Mouse (Mus musculus) adipose tissue, adult 10 weeks (tissue): ENCODE measurements around the gene Nadk. TPM values are rescaled to one million over a fixed set of nuclear protein-coding genes. Genes with fewer than 3 reads are reported as not detected.

Experiments
- polyA plus RNA-seq: library from polyadenylated mRNA; stranded (reverse); fragments of 350-450 nt; fragmentation: Illumina TruSeq; extraction: RNeasy Lipid Tissue Mini Kit (QIAGEN cat#74804); gene quantifications from one replicate; pipeline ENCODE4 v1.2.3, GENCODE M21; 2014; ENCODE audit warnings: low read depth, low replicate concordance

The Nadk gene
- polyA plus RNA-seq: 135 TPM

GRCm38 (mm10) chr4:155561661-155562442 is at the start of gene Nadk:
TSS of gene Nadk (plus strand) at chr4:155562378.

GRCm38 (mm10) chr4:155601091-155601996 is 39.2 kb downstream of the Nadk start, which contains the start of gene Slc35e2:
TSS of gene Slc35e2 (plus strand) at chr4:155601416.

GRCm38 (mm10) chr4:155624338-155625291 is 62.4 kb downstream of the Nadk start, which contains the start of gene Cdk11b:
TSS of gene Cdk11b (plus strand) at chr4:155624854.

Other genes with a start within 250 kb of the Nadk start
- 10.5 TPM for gene Prkcz, start 201.0 kb upstream of the Nadk start, polyA plus RNA-seq
- 0.89 TPM for gene Gabrd, start 164.3 kb upstream of the Nadk start, polyA plus RNA-seq
- gene Cfap74, start 153.2 kb upstream of the Nadk start, polyA plus RNA-seq: 4.4 TPM
- 5.8 TPM for gene Tmem52, start 93.3 kb upstream of the Nadk start, polyA plus RNA-seq
- gene Gnb1, start 71.0 kb upstream of the Nadk start, polyA plus RNA-seq: 273 TPM
- gene Slc35e2, start 39.0 kb downstream of the Nadk start, polyA plus RNA-seq: 26.1 TPM
- 63.7 TPM for gene Cdk11b, start 62.5 kb downstream of the Nadk start, polyA plus RNA-seq
- gene Gm10563, start 83.0 kb downstream of the Nadk start, polyA plus RNA-seq: not detected
- 32.0 TPM for gene Mmp23, start 91.0 kb downstream of the Nadk start, polyA plus RNA-seq
- gene Mib2, start 106.8 kb downstream of the Nadk start, polyA plus RNA-seq: 31.0 TPM
- gene Fndc10, start 132.0 kb downstream of the Nadk start, polyA plus RNA-seq: 18.7 TPM
- 69.1 TPM for gene Ssu72, start 142.4 kb downstream of the Nadk start, polyA plus RNA-seq
- 0.89 TPM for gene Tmem240, start 172.4 kb downstream of the Nadk start, polyA plus RNA-seq
- gene Atad3a, start 198.7 kb downstream of the Nadk start, polyA plus RNA-seq: 33.3 TPM
- gene Vwa1, start 212.3 kb downstream of the Nadk start, polyA plus RNA-seq: 15.1 TPM
- gene Tmem88b, start 223.5 kb downstream of the Nadk start, polyA plus RNA-seq: 5.9 TPM
- gene Ankrd65, start 228.1 kb downstream of the Nadk start, polyA plus RNA-seq: 2.4 TPM
- 111 TPM for gene Mrpl20, start 240.5 kb downstream of the Nadk start, polyA plus RNA-seq